Mouse (Mus musculus) G1E (cell line): Measurements from ENCODE around the gene Fxyd1.

Experiments
- GATA1 ChIP-seq: IDR thresholded peaks from 2 replicates; pipeline ENCODE4 v1.6.1; 2012; ENCODE audit warnings: borderline replicate concordance, low read length, inconsistent platforms, mixed read lengths
- TAL1 ChIP-seq: conservative IDR thresholded peaks from 2 replicates; pipeline ENCODE4 v1.6.1; 2012; ENCODE audit warnings: low read depth, low read length, inconsistent platforms, mixed read lengths

DNA sequence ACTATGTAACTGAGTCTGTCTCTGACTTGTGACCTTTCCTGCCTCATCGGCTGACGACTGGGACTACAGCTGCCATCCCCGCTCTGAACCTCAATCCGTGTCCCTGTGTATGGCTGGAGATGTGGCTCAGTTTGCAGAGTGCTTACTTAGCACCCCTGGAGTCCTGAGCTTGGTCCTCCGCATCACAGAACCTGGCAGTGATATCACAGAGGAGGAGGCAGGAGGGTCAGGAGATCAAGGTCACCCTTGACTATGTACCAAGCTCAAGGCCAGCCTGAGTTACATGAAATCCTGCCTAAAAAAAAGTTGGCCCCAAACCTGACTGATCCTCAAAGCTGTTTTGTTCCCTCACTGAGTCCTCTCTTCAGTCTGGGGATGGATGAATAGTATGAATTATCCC, 731 bp upstream of the Fxyd1 start:
- no peak for TF ChIP-seq TAL1
- TF ChIP-seq GATA1: no peak
